Mouse (Mus musculus): Measurements from ENCODE around the gene Zranb3.
"Not testable (repeated sequence)": the region's sequence is repeated elsewhere in the genome, so short reads cannot be mapped to it uniquely, and the experiment has no call there.

The Zranb3 gene

GRCm38 (mm10) chr1:128102641-128103461 is at the start of gene Zranb3, which contains the start of gene R3hdm1:
Gene Zranb3, minus strand, starts transcription at chr1:128103047.
Gene R3hdm1, plus strand, starts transcription at chr1:128103301.
- peak; percentile 92 to 98 for DNase-seq

- no peak for DNase-seq
These were observed 38.9 kb upstream of the Zranb3 start for GRCm38 (mm10) chr1:128141737-128142136.

GRCm38 (mm10) chr1:128141039-128141438 is 38.2 kb upstream of the Zranb3 start:
- no peak for DNase-seq

DNA sequence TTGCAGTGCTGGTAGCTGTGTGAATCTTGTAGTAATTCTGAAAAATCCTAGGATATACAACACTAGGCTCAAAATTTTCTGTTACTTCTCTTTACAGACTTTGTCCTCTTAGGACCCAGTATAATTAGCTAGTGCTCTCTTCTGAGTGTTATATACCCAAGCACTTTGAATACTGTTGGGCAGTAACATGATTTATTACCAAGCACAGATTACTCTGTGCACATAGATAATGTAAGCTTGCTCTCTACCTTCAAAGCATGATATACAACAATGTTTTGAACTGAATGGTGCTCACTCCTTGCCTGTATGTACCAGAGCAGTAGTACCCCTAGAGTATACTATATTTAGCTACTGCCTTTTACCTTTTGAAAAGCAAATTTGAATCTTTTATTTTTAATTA is 33.4 kb upstream of the Zranb3 start:
- DNase-seq, result not testable (repeated sequence)

DNA sequence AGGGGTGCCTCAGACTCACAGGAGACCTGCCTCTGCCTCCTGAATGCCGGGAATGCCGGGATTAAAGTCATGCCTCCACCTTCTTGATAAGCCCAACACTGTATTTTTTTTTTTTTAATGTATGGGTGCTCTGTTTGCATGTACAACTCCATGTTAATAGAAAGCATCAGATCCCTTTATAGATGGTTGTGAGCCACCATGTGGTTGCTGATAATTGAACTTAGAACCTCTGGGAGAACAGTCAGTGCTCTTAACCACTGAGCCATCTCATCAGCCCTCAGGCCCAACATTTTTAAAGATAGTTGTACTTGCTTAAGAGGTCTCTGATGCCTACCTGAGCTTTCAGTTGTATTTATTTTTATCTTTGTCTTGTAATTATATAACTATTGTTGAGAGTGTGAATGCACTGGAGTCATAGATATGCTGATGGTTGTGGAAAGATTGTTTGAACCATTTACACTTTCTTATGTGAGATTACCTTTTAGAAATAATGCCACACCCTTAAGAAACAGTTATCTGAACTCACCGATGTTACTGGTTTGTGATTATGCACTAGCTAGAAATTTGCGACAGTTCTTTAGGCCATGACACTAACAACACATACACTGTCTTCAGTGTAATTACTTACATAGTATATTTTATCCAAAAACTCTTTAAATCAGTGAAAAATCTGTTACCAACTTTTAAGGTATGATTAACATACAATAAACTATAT is 18.2 kb upstream of the Zranb3 start:
- DNase-seq, result no peak

DNA sequence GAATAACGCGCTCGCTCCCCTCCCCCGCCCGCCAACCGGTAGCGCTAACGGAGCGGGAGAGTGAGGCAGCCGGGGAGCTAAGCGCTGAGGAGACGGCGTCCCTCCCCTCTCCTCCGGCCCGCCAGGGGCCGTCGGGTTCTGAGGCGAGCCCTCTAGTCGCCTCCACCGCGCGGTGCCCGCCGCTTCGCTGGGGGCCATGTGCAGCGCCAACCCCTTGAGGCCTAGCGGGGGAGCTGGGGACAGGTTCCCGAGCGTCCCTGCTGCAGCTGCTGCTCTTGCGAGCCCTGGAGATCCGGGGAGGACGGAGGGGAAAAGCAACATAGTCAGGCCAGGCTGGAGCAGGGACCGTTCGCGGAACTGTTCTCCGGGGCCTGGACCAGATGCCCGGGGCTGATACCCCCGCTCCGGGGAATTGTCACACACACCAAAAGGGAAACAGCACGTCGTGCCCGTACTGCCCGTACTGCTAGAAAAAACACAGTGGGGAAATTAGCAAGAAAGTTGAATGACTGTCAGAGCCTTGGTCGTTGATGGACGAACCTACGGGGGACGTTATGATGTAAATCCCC is 757 bp upstream of the Zranb3 start:
- no peak for DNase-seq

- peak in 1 of 2 experiments; percentile 18 for DNase-seq
These were observed 601 bp downstream of the Zranb3 start for GRCm38 (mm10) chr1:128102251-128102640.

GRCm38 (mm10) chr1:128098309-128098708 is 4.5 kb downstream of the Zranb3 start:
- no peak for DNase-seq

DNA sequence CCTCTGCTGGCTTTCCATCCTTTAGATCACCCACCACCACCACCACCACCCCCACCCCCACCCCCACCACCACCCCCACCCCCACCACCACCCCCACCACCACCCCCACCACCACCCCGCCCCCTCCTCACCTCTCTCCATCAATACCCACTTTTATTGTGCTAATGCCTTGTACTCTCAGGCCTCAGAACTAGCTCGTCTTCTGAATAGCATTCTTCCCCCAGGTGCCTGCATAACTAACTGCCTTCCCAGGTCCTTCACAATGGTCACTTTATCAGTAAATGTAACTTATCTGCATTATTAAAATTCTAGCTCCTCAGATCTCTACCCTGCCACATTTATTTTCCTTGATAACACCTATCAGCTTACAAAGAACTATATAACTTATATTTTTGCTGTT is 8.2 kb downstream of the Zranb3 start:
- no peak for DNase-seq

DNA sequence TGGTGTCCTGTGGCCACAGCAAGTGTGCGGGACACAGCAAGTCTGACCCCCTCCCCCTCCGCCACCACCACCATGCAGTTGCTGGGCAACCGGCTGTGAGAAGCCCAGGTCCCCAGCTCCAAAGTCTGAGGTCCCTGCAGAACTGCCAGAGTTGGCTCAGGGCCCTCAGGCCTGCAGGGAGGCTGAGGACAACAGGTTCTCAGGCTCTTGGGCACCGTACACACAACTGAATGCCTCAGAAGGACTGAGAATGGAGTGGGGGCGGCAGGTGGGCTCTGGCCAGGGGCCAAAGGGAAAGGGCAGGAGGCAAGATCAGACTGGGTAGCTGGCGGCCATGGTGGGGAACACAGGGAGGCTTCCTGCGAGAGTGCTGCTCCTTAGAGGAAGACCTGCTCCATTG is 20.0 kb downstream of the Zranb3 start:
- peak in 1 of 2 experiments; percentile 6 for DNase-seq

DNA sequence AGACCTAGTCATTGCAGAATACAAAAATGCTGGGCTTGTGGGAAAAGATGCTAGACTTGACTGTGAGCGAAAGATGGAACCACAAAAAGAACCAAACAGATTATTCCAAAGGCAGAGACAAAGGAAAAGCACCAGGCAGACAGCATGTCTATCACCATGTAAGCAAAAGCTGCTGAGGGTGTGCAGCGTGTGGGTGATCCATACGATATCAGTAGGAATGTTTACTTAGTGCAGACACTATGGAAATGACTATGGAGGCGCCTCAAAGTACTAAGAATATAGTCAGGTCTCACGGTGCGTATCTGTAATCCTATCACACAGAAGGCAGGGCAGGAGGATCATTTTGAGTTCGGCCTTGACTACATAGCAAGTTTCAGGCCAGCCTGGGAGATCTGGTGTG is 21.0 kb downstream of the Zranb3 start:
- no peak for DNase-seq

DNA sequence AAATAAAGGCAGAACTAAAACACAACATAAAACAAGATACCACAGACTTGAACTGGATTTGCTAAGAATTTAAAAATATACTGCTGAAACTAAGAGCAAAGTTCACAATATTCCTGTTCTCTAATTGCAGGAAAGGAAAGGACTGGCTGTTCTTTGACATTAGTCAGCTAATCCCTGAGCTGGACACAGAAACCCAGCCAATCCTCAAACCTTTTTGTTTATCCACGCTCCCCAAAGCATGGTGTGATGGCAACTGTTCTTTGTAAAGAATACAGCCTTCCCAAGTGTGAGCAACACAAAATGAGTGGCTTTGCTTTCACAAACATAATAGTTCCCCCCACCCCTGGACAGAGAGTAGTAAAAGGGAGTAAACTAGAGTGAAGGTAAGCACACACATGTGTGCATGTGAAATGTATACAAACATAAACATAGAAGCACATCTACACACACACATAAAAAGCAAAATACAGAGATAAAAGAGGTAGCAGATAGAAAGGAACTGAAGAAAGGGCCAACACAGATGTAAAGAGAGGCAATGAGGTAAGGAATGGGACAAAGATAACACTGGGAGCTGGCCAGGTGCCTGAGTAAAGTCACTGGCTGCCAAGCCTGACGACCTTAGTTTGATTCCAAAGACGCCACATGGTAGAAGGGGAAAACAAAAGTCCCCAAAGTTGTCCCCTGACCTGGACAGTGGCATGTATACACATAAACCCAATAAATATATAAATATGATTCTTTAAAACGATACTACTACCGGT is 21.7 kb downstream of the Zranb3 start:
- DNase-seq, result no peak

DNA sequence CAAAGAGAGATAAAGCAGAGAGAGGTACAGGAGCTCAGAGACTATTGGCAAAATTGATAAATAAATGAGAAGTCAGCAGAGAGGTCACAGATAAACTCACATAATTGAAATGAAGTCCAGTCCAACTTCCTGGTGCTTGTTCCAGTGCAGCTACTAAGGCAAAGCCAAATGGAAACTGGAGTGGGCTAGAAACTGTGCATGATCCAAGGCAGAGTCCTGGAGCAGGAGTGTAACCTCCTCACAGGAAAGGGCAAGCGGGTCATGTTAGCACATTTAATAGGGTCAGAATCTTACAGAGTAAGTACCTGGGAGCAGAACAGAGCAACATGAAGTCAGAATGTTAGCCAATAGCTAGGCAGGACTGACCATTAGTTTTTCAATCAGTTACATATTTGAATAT is 24.2 kb downstream of the Zranb3 start:
- no peak for DNase-seq

DNA sequence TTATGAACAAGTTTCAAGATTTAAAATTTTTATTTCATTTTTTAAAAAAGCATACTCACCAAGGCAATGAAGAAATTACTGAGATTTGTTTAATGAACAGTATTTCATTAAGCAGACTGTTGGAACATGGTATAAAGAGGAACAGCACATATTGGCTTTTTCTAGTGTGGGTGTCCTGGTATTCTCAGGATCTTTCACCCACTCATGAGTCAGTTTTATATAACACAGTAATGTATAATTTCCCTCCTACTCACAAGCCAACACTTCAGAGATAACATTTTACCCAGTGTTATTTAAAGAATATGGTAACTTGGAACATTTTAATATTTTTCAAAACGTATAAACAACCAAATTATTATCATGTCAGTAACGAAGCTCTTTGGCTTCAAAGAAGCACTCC is 25.1 kb downstream of the Zranb3 start:
- DNase-seq, result no peak

GRCm38 (mm10) chr1:128076791-128077479 is 25.9 kb downstream of the Zranb3 start:
- no peak for DNase-seq

DNA sequence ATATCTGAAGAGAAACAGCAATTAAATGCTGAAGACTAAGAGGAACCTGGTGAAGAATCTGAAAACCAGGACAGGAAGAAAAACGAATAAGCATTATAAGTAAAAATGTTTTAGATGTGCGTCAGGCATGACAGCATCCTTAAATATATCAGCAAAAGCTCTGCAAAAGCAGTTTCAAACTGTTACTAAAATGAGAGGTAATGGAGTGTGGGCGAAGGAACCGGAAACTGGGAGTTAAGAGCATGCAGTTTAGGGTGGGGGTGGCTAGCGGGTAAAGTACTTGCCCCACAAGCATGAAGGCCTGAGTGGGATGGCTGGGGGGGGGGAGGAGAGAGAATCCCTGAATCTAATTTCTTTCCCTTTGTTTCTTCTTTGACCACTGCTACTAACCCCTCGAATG is 29.8 kb downstream of the Zranb3 start:
- DNase-seq, result no peak

DNA sequence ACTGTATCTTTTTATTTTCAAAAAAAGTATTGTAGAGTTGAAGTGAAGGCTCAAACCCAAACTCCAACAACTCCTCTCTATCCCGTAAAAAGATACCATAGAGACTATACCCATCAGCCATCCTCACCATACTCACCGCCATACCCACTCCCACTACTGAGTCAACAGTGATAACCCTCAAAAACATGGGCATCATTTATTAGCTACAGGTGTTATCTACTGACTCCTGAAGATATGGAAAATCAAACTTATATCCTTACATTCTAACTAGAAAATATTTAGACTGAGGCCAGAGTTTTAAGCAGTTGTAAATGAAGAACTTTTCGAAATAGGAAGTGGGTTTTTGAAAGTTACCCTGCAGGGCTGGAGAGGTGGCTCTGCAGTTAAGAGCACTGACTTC is 32.8 kb downstream of the Zranb3 start:
- DNase-seq, result no peak

DNA sequence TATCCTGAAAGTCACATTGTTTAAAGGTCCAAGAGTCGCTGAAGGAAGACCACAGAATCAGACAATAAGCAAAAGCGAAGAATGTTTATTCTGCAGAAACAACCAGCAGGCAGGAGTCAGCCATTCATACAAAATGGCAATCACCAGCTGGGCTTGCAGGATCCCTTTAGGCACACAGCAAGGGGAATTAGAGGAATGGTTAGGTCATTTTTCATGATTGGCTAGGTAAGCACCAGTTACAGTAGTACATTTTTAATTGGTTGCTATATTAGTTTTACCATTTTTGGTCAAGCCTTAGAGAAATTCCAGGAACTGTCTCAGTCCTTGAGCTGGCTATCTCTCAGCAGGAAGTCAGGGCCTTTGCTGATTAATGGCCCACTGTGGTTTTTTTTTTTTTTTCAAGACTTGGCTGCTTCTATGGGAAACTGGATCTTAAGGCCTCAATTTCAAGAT is 33.9 kb downstream of the Zranb3 start:
- no peak for DNase-seq

GRCm38 (mm10) chr1:128064716-128065115 is 38.1 kb downstream of the Zranb3 start:
- DNase-seq, result no peak

GRCm38 (mm10) chr1:128062167-128062566 is 40.7 kb downstream of the Zranb3 start:
- DNase-seq, result no peak

- DNase-seq, result no peak
These were observed 41.4 kb downstream of the Zranb3 start for GRCm38 (mm10) chr1:128061401-128061800.

DNA sequence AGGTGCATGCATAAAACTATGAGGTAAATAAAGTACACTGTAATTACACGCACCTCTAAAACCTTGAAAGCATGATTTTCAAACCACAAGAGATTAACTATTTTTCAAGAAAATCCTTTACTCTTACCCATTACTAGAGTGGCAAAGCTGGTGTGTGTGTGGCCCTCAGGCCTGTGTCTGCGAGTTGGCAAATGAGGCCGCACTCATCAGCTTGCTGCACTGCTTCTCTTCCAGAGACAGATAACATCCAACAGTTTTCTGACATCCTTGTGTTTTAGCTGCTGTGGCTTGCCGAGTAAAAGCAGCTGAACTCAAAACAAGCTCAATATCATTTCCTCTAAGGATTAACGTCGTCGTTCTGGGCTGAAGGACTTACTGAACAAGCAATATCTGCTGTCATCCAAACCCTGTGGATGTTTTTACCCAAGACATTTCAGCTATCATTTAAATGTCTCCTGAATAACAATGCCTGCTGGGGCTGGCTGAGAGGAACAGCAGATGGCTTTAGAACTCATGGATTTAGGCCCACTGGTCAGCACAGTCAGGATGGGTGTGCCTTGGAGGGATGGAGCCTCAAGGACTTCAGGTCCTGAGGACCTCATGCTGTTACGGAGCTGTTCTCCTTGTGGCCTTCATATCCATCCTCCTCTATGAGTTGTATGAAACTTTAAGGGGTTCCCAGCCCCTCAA is 42.0 kb downstream of the Zranb3 start:
- DNase-seq, result no peak
